Mouse (Mus musculus) bone marrow macrophage, adult 2 months (primary cell): ENCODE data around the gene Rplp2. TPM values are rescaled to one million over a fixed set of nuclear protein-coding genes. Genes with fewer than 3 reads are reported as not detected.

Experiments
- H3K27ac ChIP-seq: 2 replicates; pipeline ENCODE4 v1.5.1; 2012; ENCODE audit warnings: low read depth, low read length; ENCODE audit not compliant: insufficient read depth
- H3K4me1 ChIP-seq: 2 replicates; pipeline ENCODE4 v1.6.1; 2012; ENCODE audit warnings: low read length; ENCODE audit not compliant: control insufficient read depth, insufficient read depth
- H3K4me3 ChIP-seq: 2 replicates; pipeline ENCODE4 v1.5.1; 2012; ENCODE audit warnings: mild to moderate bottlenecking, low read length, moderate library complexity; ENCODE audit not compliant: insufficient read depth
- CTCF ChIP-seq: IDR thresholded peaks from 2 replicates; pipeline ENCODE4 v1.5.1; 2012; ENCODE audit warnings: low read depth, mild to moderate bottlenecking, low read length, moderate library complexity
- POLR2A ChIP-seq: IDR thresholded peaks from 2 replicates; pipeline ENCODE4 v1.6.1; 2012; ENCODE audit warnings: mild to moderate bottlenecking, low read depth, low read length, borderline replicate concordance
- polyA plus RNA-seq: library from polyadenylated mRNA; stranded (reverse); fragments of >200 nt; gene quantifications from 2 replicates; pipeline ENCODE4 v1.2.4, GENCODE M21; 2012; ENCODE audit not compliant: missing spikeins, insufficient read depth, insufficient read length

Gene Rplp2
- polyA plus RNA-seq, 1 experiment = 2,115 TPM

- Histone ChIP-seq H3K4me1 (peaks cover 10% of the 10 kb centered on the region), H3K27ac (no peak overlapping the region), H3K4me3 (no peak overlapping the region)
- no peak for TF ChIP-seq POLR2A
These were observed 29.2 kb upstream of the Rplp2 start for GRCm38 (mm10) chr7:141417731-141418681.

GRCm38 (mm10) chr7:141418970-141419369 lies 28.2 kb upstream of the Rplp2 start:
- Histone ChIP-seq H3K4me3 (no peak overlapping the region), H3K27ac (no peak overlapping the region), H3K4me1 (peaks cover 10% of the 10 kb centered on the region)
- TF ChIP-seq CTCF = no peak
- TF ChIP-seq POLR2A = no peak

GRCm38 (mm10) chr7:141420030-141420702 lies 27.0 kb upstream of the Rplp2 start:
- Histone ChIP-seq H3K4me3 (no peak overlapping the region), H3K27ac (no peak overlapping the region), H3K4me1 (peaks cover 5% of the 10 kb centered on the region)
- TF ChIP-seq POLR2A = no peak
- no peak for TF ChIP-seq CTCF

- H3K4me1 ChIP-seq = peaks cover 9% of the 10 kb centered on the region
- no peak overlapping the region for H3K4me3 ChIP-seq
- no peak overlapping the region for H3K27ac ChIP-seq
- no peak for TF ChIP-seq POLR2A
- no peak for TF ChIP-seq CTCF
These were observed 23.4 kb upstream of the Rplp2 start for GRCm38 (mm10) chr7:141423811-141424210.

- Histone ChIP-seq H3K4me1 (peaks cover 9% of the 10 kb centered on the region), H3K4me3 (no peak overlapping the region), H3K27ac (no peak overlapping the region)
- no peak for TF ChIP-seq CTCF
These were observed 20.0 kb upstream of the Rplp2 start for GRCm38 (mm10) chr7:141426948-141427730.

- H3K4me3 ChIP-seq = no peak overlapping the region
- TF ChIP-seq POLR2A (no peak), CTCF (no peak)
- H3K4me1 ChIP-seq = peaks cover 9% of the 10 kb centered on the region
- H3K27ac ChIP-seq = no peak overlapping the region
These were observed 18.5 kb upstream of the Rplp2 start for GRCm38 (mm10) chr7:141428701-141429100.

- Histone ChIP-seq H3K27ac (no peak within 1 kb of the TSS), H3K4me1 (peaks cover 9% of the 10 kb centered on the region), H3K4me3 (no peak within 1 kb of the TSS)
- TF ChIP-seq CTCF = no peak
- TF ChIP-seq POLR2A = no peak
These were observed 17.9 kb upstream of the Rplp2 start, which contains the start of gene Cend1 for GRCm38 (mm10) chr7:141429310-141429709. TSS of gene Cend1 (minus strand) at chr7:141429491.

GRCm38 (mm10) chr7:141429840-141430584 lies 17.2 kb upstream of the Rplp2 start:
- no peak overlapping the region for H3K4me3 ChIP-seq
- H3K4me1 ChIP-seq = peaks cover 11% of the 10 kb centered on the region
- no peak for TF ChIP-seq CTCF
- no peak for TF ChIP-seq POLR2A
- no peak overlapping the region for H3K27ac ChIP-seq
